Mouse (Mus musculus): Measurements from ENCODE around the gene Tcte1. TPM values are rescaled to one million over a fixed set of nuclear protein-coding genes. Genes with fewer than 3 reads are reported as not detected.

Gene Tcte1
- polyA plus RNA-seq, 1 experiment from 2014 or later = 0.14 TPM

GRCm38 (mm10) chr17:45550253-45550652 lies 27.0 kb downstream of the Tcte1 start:
- Histone ChIP-seq H3K9me3 (replicated peaks) (no peaks in the 10 kb centered on the region), H3K4me1 (peaks cover 25% of the 10 kb centered on the region), H3K4me2 (peak overlapping the region; percentile 83), H3K9ac (no peak overlapping the region), H3K27ac (no peak overlapping the region), H3K36me3 (no peaks in the 10 kb centered on the region), H3K27me3 (peaks cover 68% of the 10 kb centered on the region), H3K4me3 (replicated peaks) (peak overlapping the region; percentile 57)
- WGBS = 24% methylated on average over 5 of the region's 5 CpGs
- no peak for ATAC-seq (replicated peaks; ENCODE audit: low FRiP score)

- no peak for ATAC-seq (replicated peaks; ENCODE audit: low FRiP score)
- H3K4me1 ChIP-seq = peaks cover 26% of the 10 kb centered on the region
- no peak overlapping the region for H3K4me2 ChIP-seq
- no peak overlapping the region for H3K27ac ChIP-seq
- no peaks in the 10 kb centered on the region for H3K36me3 ChIP-seq
- peaks cover 61% of the 10 kb centered on the region for H3K27me3 ChIP-seq
- H3K9ac ChIP-seq = no peak overlapping the region
- WGBS = 29% methylated on average over 7 of the region's 7 CpGs
- H3K4me3 ChIP-seq (replicated peaks) = no peak overlapping the region
- H3K9me3 ChIP-seq (replicated peaks) = no peaks in the 10 kb centered on the region
Observed at GRCm38 (mm10) chr17:45551249-45551796, 28.1 kb downstream of the Tcte1 start.

DNA sequence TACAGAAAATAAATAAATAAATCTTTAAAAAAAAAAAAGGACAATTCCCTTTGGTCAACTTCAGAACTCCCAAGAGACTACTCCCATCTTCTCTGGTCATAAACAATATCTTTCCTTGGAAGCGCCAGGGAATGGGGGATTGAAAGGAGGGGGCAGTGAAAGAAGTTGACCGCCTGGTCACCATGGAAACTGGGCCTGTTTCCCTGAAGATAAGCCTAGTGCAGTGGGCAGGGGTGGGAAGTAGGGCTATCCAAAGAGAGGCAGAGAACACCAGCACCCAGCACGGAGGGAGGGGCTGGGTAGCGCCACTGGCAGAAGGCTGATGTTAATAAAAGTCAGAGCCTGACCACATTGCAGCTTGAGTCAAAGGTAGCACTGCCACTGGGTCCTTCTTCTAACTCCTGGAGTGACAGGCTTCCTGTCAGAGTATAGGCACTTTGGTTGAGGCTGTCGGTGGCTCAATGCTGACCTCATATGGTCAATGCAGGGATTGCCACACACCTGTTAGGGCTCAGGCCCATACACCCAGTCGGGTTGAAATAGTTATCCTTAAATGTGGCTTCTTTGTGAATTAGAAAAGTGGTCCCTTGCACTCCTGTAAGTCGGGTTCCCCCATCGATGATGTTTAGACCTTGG lies 28.7 kb downstream of the Tcte1 start:
- no peak for ATAC-seq (replicated peaks; ENCODE audit: low FRiP score)
- H3K4me1 ChIP-seq = peaks cover 32% of the 10 kb centered on the region
- H3K4me3 ChIP-seq (replicated peaks) = no peak overlapping the region
- H3K4me2 ChIP-seq = no peak overlapping the region
- 5% methylated on average over 8 of the region's 8 CpGs for whole genome bisulfite sequencing
- no peak overlapping the region for H3K9ac ChIP-seq
- no peak overlapping the region for H3K27ac ChIP-seq
- H3K27me3 ChIP-seq = peaks cover 61% of the 10 kb centered on the region
- H3K9me3 ChIP-seq (replicated peaks) = no peaks in the 10 kb centered on the region
- no peaks in the 10 kb centered on the region for H3K36me3 ChIP-seq

DNA sequence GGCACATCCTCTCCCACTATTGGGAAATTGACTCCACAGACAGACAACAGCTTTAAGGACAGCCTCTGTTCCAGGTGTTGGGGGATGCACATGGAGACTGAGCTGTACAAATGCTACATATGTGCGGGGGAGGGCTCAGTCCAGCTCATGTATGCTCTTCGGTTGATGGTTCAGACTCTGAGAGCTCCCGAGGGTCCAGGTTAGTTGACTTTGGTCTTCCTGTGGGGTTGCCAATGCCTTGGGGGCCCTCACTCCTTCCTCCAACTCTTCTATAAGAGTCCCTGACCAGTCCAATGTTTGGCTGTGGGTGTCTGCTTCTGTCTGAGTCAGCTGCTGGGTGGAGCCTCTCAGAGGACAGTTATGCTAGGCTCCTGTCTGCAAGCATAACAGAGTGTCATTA lies 29.8 kb downstream of the Tcte1 start:
- H3K27me3 ChIP-seq = peaks cover 56% of the 10 kb centered on the region
- no peak for ATAC-seq (replicated peaks; ENCODE audit: low FRiP score)
- peaks cover 44% of the 10 kb centered on the region for H3K4me1 ChIP-seq
- 77% methylated on average over 3 of the region's 3 CpGs for WGBS
- no peak overlapping the region for H3K4me3 ChIP-seq (replicated peaks)
- no peak overlapping the region for H3K27ac ChIP-seq
- no peaks in the 10 kb centered on the region for H3K36me3 ChIP-seq
- H3K9me3 ChIP-seq (replicated peaks) = no peaks in the 10 kb centered on the region
- H3K9ac ChIP-seq = no peak overlapping the region
- H3K4me2 ChIP-seq = no peak overlapping the region

GRCm38 (mm10) chr17:45554420-45554819 lies 31.2 kb downstream of the Tcte1 start:
- 56% methylated on average over 1 of the region's 1 CpGs for WGBS
- Histone ChIP-seq H3K27me3 (peaks cover 46% of the 10 kb centered on the region), H3K9ac (no peak overlapping the region)

GRCm38 (mm10) chr17:45555452-45556106 lies 32.3 kb downstream of the Tcte1 start, which contains the start of gene Nfkbie:
Nfkbie (plus strand) TSS chr17:45555703.
- Histone ChIP-seq H3K27me3 (peaks cover 42% of the 10 kb centered on the region), H3K4me3 (replicated peaks) (peak within 1 kb of the TSS; percentile 59), H3K9me3 (replicated peaks) (no peaks in the 10 kb centered on the region), H3K4me2 (peak within 1 kb of the TSS; percentile 74), H3K9ac (peak within 1 kb of the TSS; percentile 49), H3K4me1 (peaks cover 33% of the 10 kb centered on the region), H3K36me3 (no peaks in the 10 kb centered on the region), H3K27ac (no peak within 1 kb of the TSS)
- under 1% methylated on average over 45 of the region's 45 CpGs for WGBS
- ATAC-seq (replicated peaks; ENCODE audit: low FRiP score) = peak; percentile 85

More at GRCm38 (mm10) chr17:45554420-45554819, 31.2 kb downstream of the Tcte1 start:
- no peak overlapping the region for H3K4me2 ChIP-seq
- no peak for ATAC-seq (replicated peaks; ENCODE audit: low FRiP score)
- H3K27ac ChIP-seq = no peak overlapping the region
- no peaks in the 10 kb centered on the region for H3K9me3 ChIP-seq (replicated peaks)
- H3K36me3 ChIP-seq = no peaks in the 10 kb centered on the region
- peaks cover 43% of the 10 kb centered on the region for H3K4me1 ChIP-seq
- no peak overlapping the region for H3K4me3 ChIP-seq (replicated peaks)

DNA sequence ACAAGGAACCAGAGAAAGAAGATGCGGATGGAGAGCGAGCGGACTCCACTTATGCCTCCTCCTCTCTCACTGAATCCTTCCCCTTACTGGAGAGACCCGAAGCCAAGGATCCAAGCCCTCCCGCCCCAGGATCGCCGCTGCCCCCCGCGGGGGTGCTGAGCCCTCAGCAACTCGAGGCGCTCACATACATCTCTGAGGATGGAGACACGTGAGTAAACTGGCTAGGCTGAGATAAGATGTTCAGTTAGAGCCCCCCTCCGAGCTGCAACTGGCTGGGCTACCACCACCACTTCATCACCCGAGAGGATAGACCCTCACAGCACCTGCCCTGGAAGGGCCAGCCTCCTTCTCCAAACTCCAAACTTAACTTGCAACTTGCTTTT lies 32.9 kb downstream of the Tcte1 start:
- Histone ChIP-seq H3K9ac (peak overlapping the region; percentile 49), H3K27ac (no peak overlapping the region), H3K4me1 (peaks cover 33% of the 10 kb centered on the region), H3K36me3 (no peaks in the 10 kb centered on the region), H3K27me3 (peaks cover 37% of the 10 kb centered on the region), H3K9me3 (replicated peaks) (no peaks in the 10 kb centered on the region), H3K4me2 (peak overlapping the region; percentile 74), H3K4me3 (replicated peaks) (peak overlapping the region; percentile 59)
- no peak for ATAC-seq (replicated peaks; ENCODE audit: low FRiP score)
- WGBS = 4% methylated on average over 14 of the region's 14 CpGs

DNA sequence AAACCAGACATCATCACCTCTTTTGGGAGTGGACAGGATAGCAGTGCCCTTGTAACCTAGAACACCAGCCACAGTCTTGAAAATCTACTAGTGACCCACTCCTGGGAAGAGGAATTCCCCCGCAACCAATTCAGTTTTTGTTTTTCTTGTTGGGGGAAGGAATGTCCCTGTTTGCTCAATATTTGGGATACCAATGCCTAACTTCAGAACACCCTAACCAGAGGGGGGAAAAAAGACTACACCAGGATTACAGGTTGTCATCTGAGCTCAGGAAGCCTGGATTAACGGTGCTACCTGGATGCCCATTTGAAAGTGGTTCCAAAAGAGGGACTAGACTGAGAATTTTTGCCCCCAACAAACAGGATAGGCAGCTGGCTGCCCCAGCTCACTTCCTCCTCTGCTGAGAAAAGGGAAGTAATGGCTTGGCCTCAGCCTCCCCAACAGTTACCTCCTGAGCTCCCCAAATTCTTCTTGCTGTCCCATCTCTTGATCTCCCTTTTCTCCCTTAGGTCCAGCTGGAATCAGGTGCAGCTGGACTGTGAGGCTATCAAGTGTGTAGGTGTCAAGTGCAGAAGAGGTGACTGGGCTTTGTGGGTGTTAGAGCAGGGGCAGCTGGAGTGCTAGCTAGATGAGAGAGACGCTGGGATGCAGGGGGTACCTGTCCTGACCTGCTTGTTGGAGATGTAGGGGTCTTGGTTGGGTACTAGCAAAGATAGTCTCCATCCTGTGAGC lies 33.4 kb downstream of the Tcte1 start:
- peaks cover 32% of the 10 kb centered on the region for H3K27me3 ChIP-seq
- no peaks in the 10 kb centered on the region for H3K36me3 ChIP-seq
- ATAC-seq (replicated peaks; ENCODE audit: low FRiP score) = no peak
- no peaks in the 10 kb centered on the region for H3K9me3 ChIP-seq (replicated peaks)
- no peak overlapping the region for H3K27ac ChIP-seq
- peak overlapping the region; percentile 74 for H3K4me2 ChIP-seq
- H3K4me1 ChIP-seq = peaks cover 33% of the 10 kb centered on the region
- peak overlapping the region; percentile 49; the same call in 1 of the 2 replicates for H3K9ac ChIP-seq
- H3K4me3 ChIP-seq (replicated peaks) = peak overlapping the region; percentile 59
- 69% methylated on average over 3 of the region's 3 CpGs for WGBS

DNA sequence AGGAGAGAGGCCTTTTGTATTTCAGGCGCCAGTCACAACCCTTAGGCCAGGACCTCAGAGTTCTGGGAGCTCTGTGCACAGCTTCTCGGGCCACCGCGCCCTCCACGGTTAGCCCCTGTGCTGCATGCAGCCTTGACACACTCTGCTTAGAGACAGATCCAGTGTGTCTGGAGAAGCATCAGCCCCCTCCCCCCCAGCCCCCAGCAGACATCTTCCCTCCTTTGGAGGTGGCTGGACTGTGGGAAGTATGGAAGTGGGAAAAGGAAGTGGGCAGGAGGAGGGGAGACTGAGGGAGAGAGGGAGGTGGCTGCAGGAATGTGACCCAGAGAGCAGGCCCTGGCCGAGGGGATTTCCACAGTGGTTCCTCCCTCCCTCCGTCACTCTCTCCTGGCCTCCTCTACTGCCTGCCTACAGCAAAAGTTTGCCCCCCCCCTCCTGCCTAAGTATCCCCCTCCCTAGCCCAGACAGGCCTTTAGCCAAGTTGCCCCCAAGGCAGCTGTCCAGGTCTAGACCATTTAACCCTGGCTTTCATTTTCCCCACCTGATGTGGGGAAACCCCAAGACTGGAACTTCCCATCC lies 34.1 kb downstream of the Tcte1 start:
- WGBS = 61% methylated on average over 6 of the region's 7 CpGs
- H3K36me3 ChIP-seq = no peaks in the 10 kb centered on the region
- H3K27ac ChIP-seq = no peak overlapping the region
- peaks cover 32% of the 10 kb centered on the region for H3K27me3 ChIP-seq
- H3K4me3 ChIP-seq (replicated peaks) = peak overlapping the region; percentile 59; the same call in 1 of the 2 replicates
- H3K9ac ChIP-seq = 0 out of 2 replicates have a peak overlapping the region, but pooled peaks have one; percentile 21
- H3K9me3 ChIP-seq (replicated peaks) = no peaks in the 10 kb centered on the region
- no peak for ATAC-seq (replicated peaks; ENCODE audit: low FRiP score)
- peak overlapping the region; percentile 74 for H3K4me2 ChIP-seq
- H3K4me1 ChIP-seq = peaks cover 30% of the 10 kb centered on the region

DNA sequence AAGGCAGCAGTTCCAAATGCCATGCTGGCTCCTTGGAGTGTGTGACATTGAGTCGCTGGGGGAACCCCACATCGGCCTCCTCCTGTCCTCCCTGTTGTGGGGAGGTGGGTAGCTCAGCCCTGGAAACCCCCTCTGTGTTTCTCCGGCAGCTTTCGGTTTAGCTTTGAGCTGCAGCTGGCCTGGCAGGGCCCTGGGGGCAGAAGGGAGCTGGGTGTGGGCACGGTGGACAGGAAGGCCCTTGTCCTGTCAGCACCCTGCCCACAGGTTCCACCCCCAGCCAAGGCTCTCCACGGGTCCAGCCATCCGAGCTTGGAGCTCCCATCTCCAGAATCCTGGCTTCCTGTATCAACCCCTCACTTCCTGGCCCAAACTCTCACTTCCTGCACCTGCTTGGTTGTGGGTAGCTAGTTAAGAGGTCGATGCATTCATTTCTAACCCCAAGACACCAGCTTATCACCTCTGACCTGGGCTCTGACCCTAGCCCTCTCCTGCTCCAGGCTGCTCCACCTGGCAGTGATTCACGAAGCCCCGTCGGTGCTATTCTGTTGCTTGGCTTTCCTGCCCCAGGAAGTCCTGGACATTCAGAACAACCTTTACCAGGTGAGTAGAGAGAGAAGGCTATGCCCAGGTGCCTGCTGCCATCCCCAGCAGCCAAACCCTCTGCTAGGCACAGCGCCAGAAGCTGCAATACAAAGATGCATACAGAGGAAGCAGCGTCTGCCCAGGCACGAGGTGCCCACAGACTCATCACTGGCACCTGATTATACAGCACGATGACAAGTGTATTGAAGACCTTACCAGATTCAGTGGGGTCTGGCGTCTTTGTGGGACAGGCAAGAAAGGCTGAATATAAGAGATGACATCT lies 35.0 kb downstream of the Tcte1 start:
- WGBS = 69% methylated on average over 16 of the region's 16 CpGs
- ATAC-seq (replicated peaks; ENCODE audit: low FRiP score) = no peak
- H3K27me3 ChIP-seq = peaks cover 27% of the 10 kb centered on the region

More for the DNA sequence above, 35.0 kb downstream of the Tcte1 start:
- H3K4me1 ChIP-seq = peaks cover 38% of the 10 kb centered on the region
- no peaks in the 10 kb centered on the region for H3K9me3 ChIP-seq (replicated peaks)
- H3K4me2 ChIP-seq = peak overlapping the region; percentile 74; the same call in 1 of the 2 replicates
- H3K9ac ChIP-seq = no peak overlapping the region
- H3K36me3 ChIP-seq = no peaks in the 10 kb centered on the region
- no peak overlapping the region for H3K4me3 ChIP-seq (replicated peaks)
- no peak overlapping the region for H3K27ac ChIP-seq
